Mouse (Mus musculus) heart, adult 2 months (tissue): Measurements from ENCODE around the gene Map3k5. TPM values are rescaled to one million over a fixed set of nuclear protein-coding genes. Genes with fewer than 3 reads are reported as not detected.

Experiments
- DNase-seq, 2 experiments: peaks; one replicate each; pipeline ENCODE4 v3.0.0; 2021
- H3K27ac ChIP-seq: fragments of 200-600 bp; 2 replicates; pipeline ENCODE4 v1.8.1; 2022
- H3K27me3 ChIP-seq: fragments of 200-500 bp; 2 replicates; pipeline ENCODE4 v1.6.1; 2012; ENCODE audit warnings: mild to moderate bottlenecking, low read length, inconsistent platforms, mixed read lengths; ENCODE audit not compliant: control insufficient read depth, insufficient read depth
- H3K36me3 ChIP-seq: fragments of 200-500 bp; 2 replicates; pipeline ENCODE4 v1.6.1; 2012; ENCODE audit warnings: low read length, inconsistent platforms; ENCODE audit not compliant: control insufficient read depth, insufficient read depth
- H3K4me1 ChIP-seq: fragments of 200-500 bp; 2 replicates; pipeline ENCODE4 v1.6.1; 2011; ENCODE audit warnings: low read length; ENCODE audit not compliant: control insufficient read depth, insufficient read depth
- H3K4me3 ChIP-seq: fragments of 200-600 bp; 2 replicates; pipeline ENCODE4 v1.8.1; 2022
- H3K79me2 ChIP-seq: fragments of 200-500 bp; replicated peaks from 2 replicates; pipeline ENCODE4 v1.6.1; 2012; ENCODE audit warnings: mild to moderate bottlenecking, inconsistent platforms, low read length, moderate library complexity, mixed read lengths; ENCODE audit not compliant: control insufficient read depth, insufficient read depth
- H3K9ac ChIP-seq: fragments of 200-500 bp; 2 replicates; pipeline ENCODE4 v1.6.1; 2012; ENCODE audit warnings: low read depth, mild to moderate bottlenecking, control low read depth, inconsistent platforms, low read length, mixed read lengths
- CTCF ChIP-seq: fragments of 200-600 bp; IDR thresholded peaks from 2 replicates; pipeline ENCODE4 v1.8.1; 2022; ENCODE audit warnings: antibody characterized with exemption, mild to moderate bottlenecking, moderate library complexity
- EP300 ChIP-seq: fragments of 200-500 bp; IDR thresholded peaks from 2 replicates; pipeline ENCODE4 v1.6.1; 2011; ENCODE audit warnings: low read depth, low read length, control low read depth; ENCODE audit not compliant: insufficient read depth
- POLR2A ChIP-seq: fragments of 200-500 bp; IDR thresholded peaks from 2 replicates; pipeline ENCODE4 v1.6.1; 2011; ENCODE audit warnings: mild to moderate bottlenecking, low read depth, low read length, control low read depth; ENCODE audit not compliant: insufficient read depth
- WGBS: fragments of 180-500 bp; shearing (Covaris S2); methylation state at CpG from one replicate; pipeline ENCODE4 v1.1.7; 2018; 5-methylcytosine and 5-hydroxymethylcytosine counted together
- intact Hi-C: fragments of 180-260 bp; cut with DNase I; formaldehyde crosslinking; loops from one replicate; pipeline ENCODE4 v1.15.1; 2025
- polyA plus RNA-seq: library from polyadenylated mRNA; depleted of rRNA; stranded (reverse); fragments of >200 nt; gene quantifications from 2 replicates; pipeline ENCODE4 v1.2.3, GENCODE M21; 2012
- total RNA-seq, 2 experiments: library from RNA; stranded (reverse); gene quantifications; 2 replicates each; pipeline ENCODE4 v1.2.3; 2021

Gene Map3k5
- total and polyA plus RNA-seq, 3 experiments: 7.6 to 45.3 (median 42.6) TPM

DNA sequence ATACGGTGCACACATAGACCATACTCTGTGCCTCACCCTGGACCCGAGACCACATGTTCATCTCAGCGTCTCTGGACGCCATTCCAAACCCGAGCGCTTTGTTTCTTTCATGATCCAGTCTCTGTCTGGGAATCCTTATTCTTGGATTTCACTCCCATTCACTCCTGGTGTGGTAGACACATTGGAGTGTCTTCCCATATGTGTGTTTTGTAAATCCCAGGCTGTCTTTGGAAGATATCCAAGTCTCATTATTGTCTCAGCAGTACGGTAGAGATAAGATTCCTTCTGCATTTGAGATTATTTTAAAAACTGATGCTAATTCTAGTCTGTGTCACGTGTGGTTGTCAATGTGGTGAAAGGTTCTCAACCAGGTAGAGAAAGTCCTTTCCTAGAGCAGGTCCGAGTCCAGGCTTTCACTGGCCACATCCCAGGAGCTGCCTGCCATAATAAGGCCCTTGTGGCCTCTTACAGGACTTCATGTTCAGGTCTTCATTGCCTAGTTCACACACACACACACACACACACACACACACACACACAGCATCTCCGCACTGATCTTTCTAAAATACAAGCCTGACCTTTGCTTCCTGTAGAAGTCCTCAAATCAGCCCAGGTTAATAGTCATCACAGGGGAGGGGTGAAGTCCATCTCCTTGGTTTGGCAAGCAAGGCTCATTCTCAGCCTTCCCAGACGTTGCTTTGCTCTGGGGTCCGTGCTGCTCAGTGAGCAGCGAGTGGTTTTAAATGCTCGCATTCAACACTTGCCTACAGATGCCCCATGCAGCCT is 122.8 kb downstream of the Map3k5 start:
- Histone ChIP-seq H3K4me1 (peaks cover 10% of the 10 kb centered on the region), H3K9ac (no peak overlapping the region), H3K36me3 (peaks cover 4% of the 10 kb centered on the region; the same call in 1 of the 2 replicates), H3K27me3 (no peaks in the 10 kb centered on the region), H3K4me3 (no peak overlapping the region), H3K79me2 (no peaks in the 10 kb centered on the region; the same call in 1 of the 2 replicates), H3K27ac (no peak overlapping the region)
- 61% methylated on average over 14 of the region's 14 CpGs for WGBS
- no peak for TF ChIP-seq POLR2A
- no peak for DNase-seq
- intact Hi-C loops: no loop called here

DNA sequence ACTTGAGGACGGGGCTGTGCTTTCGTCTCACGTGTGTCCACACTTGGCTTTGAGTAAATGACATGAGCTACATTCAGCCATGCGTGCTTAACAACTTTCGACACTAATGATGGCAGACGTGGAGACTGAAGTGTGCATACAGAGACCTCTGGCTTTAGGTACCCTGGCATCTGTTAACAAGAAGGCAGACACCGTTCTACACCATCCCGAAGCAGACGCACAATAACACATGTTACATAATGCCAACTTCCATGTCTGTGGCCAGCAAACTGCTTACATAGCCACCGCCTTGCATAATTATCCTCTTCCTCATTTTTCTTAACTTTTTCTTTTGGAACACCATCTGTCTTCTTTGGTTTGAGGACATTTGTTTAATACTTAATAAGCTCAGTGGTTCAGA is 123.8 kb downstream of the Map3k5 start:
- H3K79me2 ChIP-seq: no peaks in the 10 kb centered on the region; the same call in 1 of the 2 replicates
- no peak for TF ChIP-seq POLR2A
- no peak for TF ChIP-seq CTCF
- TF ChIP-seq EP300: no peak
- WGBS: 90% methylated on average over 10 of the region's 10 CpGs
- H3K9ac ChIP-seq: no peak overlapping the region
- intact Hi-C loops: no loop called here
- H3K27ac ChIP-seq: peak overlapping the region; percentile 56; the same call in 1 of the 2 replicates
- DNase-seq: no peak
- H3K4me3 ChIP-seq: no peak overlapping the region
- H3K27me3 ChIP-seq: no peaks in the 10 kb centered on the region
- peaks cover 4% of the 10 kb centered on the region; the same call in 1 of the 2 replicates for H3K36me3 ChIP-seq
- peaks cover 10% of the 10 kb centered on the region for H3K4me1 ChIP-seq

- 47% methylated on average over 10 of the region's 10 CpGs for WGBS
- peak in 1 of 2 experiments; percentile 54 for DNase-seq
- no peak overlapping the region for H3K4me3 ChIP-seq
- intact Hi-C loops: no loop called here
- peaks cover 4% of the 10 kb centered on the region; the same call in 1 of the 2 replicates for H3K36me3 ChIP-seq
- H3K27me3 ChIP-seq: no peaks in the 10 kb centered on the region
- H3K79me2 ChIP-seq: no peaks in the 10 kb centered on the region; the same call in 1 of the 2 replicates
- peak overlapping the region; percentile 56 for H3K27ac ChIP-seq
- TF ChIP-seq EP300: 0 out of 2 replicates have a peak, but pooled peaks have one; percentile 28
- TF ChIP-seq CTCF: no peak
- no peak for TF ChIP-seq POLR2A
- peaks cover 10% of the 10 kb centered on the region for H3K4me1 ChIP-seq
- no peak overlapping the region for H3K9ac ChIP-seq
Observed at GRCm38 (mm10) chr10:20058841-20059240, 124.6 kb downstream of the Map3k5 start.

GRCm38 (mm10) chr10:20060320-20060970 is 126.2 kb downstream of the Map3k5 start:
- WGBS: 40% methylated on average over 15 of the region's 15 CpGs
- Histone ChIP-seq H3K36me3 (peaks cover 4% of the 10 kb centered on the region; the same call in 1 of the 2 replicates), H3K4me3 (no peak overlapping the region), H3K27ac (no peak overlapping the region), H3K27me3 (no peaks in the 10 kb centered on the region), H3K9ac (no peak overlapping the region), H3K4me1 (peaks cover 10% of the 10 kb centered on the region), H3K79me2 (no peaks in the 10 kb centered on the region; the same call in 1 of the 2 replicates)
- DNase-seq: peak in 1 of 2 experiments; percentile 53
- TF ChIP-seq EP300 (no peak), CTCF (no peak), POLR2A (no peak)
- intact Hi-C loops: loop anchor here (5.0 kb wide), 1 partner anchor 38 kb away; no protein-coding TSS in a partner anchor

- peak; percentile 54 to 66 for DNase-seq
Observed at GRCm38 (mm10) chr10:20064556-20065207, 130.4 kb downstream of the Map3k5 start.

More at GRCm38 (mm10) chr10:20064556-20065207, 130.4 kb downstream of the Map3k5 start:
- peaks cover 3% of the 10 kb centered on the region for H3K4me1 ChIP-seq
- H3K9ac ChIP-seq: no peak overlapping the region
- 54% methylated on average over 9 of the region's 9 CpGs for WGBS
- no peaks in the 10 kb centered on the region; the same call in 1 of the 2 replicates for H3K36me3 ChIP-seq
- 0 out of 2 replicates have a peak, but pooled peaks have one; percentile 73 for TF ChIP-seq EP300
- TF ChIP-seq CTCF: no peak
- no peak for TF ChIP-seq POLR2A
- no peaks in the 10 kb centered on the region for H3K79me2 ChIP-seq
- intact Hi-C loops: loop anchor here (5.0 kb wide), 1 partner anchor 42 kb away; no protein-coding TSS in a partner anchor
- H3K27me3 ChIP-seq: no peaks in the 10 kb centered on the region
- H3K27ac ChIP-seq: peak overlapping the region; percentile 67
- H3K4me3 ChIP-seq: no peak overlapping the region
